Mouse (Mus musculus): ENCODE measurements around the gene Gnptab. TPM values are rescaled to one million over a fixed set of nuclear protein-coding genes. Genes with fewer than 3 reads are reported as not detected.

Gnptab gene
- total RNA-seq (2014; rRNA removed) = 5.2 and 6.8 TPM in 2 replicates
- 2.7 TPM in 2 replicates for polyA plus RNA-seq (2012; rRNA removed)

GRCm38 (mm10) chr10:88379013-88379885, at the start of gene Gnptab, which contains the start of gene Dram1:
Gene Gnptab (plus strand): TSS chr10:88379132.
Gene Dram1 (minus strand): TSS chr10:88379080.
- peak within 1 kb of the TSS; percentile 76 for H3K4me3 ChIP-seq (ENCODE audit: insufficient read depth, low read depth, low read length)

GRCm38 (mm10) chr10:88330695-88331094, 48.2 kb upstream of the Gnptab start:
- 10% methylated on average over 5 of the region's 5 CpGs for WGBS
- DNase-seq (ENCODE audit: extremely low read depth, low read depth, low spot score) = peak; percentile 31
- no peak overlapping the region for H3K9ac ChIP-seq (ENCODE audit: low read depth, low read length)
- TF ChIP-seq POLR2A (IDR thresholded peaks at IDR 0.05; ENCODE audit: extremely low read depth, insufficient read depth, low read length) (no peak), CTCF (IDR thresholded peaks at IDR 0.05; ENCODE audit: low read depth, low read length) (peak; percentile 36)
- 0 out of 2 replicates have a peak, but pooled peaks cover 2% of the 10 kb centered on the region for H3K4me1 ChIP-seq (ENCODE audit: control insufficient read depth, insufficient read depth, low read length)
- H3K4me3 ChIP-seq (ENCODE audit: insufficient read depth, low read depth, low read length) = no peak overlapping the region
- no peaks in the 10 kb centered on the region for H3K27me3 ChIP-seq (ENCODE audit: control insufficient read depth, insufficient read depth, low read length)
- no peak overlapping the region for H3K27ac ChIP-seq (replicated peaks; ENCODE audit: insufficient read depth, low read depth, low read length)
- H3K36me3 ChIP-seq (ENCODE audit: control insufficient read depth, insufficient read depth, low read length) = no peaks in the 10 kb centered on the region
- H3K79me2 ChIP-seq (ENCODE audit: control insufficient read depth, insufficient read depth, low read length) = no peaks in the 10 kb centered on the region

More at GRCm38 (mm10) chr10:88379013-88379885, at the start of gene Gnptab, which contains the start of gene Dram1:
- peak; percentile 87 for TF ChIP-seq CTCF (IDR thresholded peaks at IDR 0.05; ENCODE audit: low read depth, low read length)
- TF ChIP-seq POLR2A (IDR thresholded peaks at IDR 0.05; ENCODE audit: extremely low read depth, insufficient read depth, low read length) = no peak
- WGBS = under 1% methylated on average over 77 of the region's 87 CpGs
- H3K9ac ChIP-seq (ENCODE audit: low read depth, low read length) = peak within 1 kb of the TSS; percentile 77
- no peak within 1 kb of the TSS for H3K27ac ChIP-seq (replicated peaks; ENCODE audit: insufficient read depth, low read depth, low read length)
- no peaks in the 10 kb centered on the region for H3K27me3 ChIP-seq (ENCODE audit: control insufficient read depth, insufficient read depth, low read length)
- peak; percentile 44 for DNase-seq (ENCODE audit: extremely low read depth, low read depth, low spot score)
- no peaks in the 10 kb centered on the region for H3K36me3 ChIP-seq (ENCODE audit: control insufficient read depth, insufficient read depth, low read length)
- peaks cover 7% of the 10 kb centered on the region; the same call in 1 of the 2 replicates for H3K79me2 ChIP-seq (ENCODE audit: control insufficient read depth, insufficient read depth, low read length)
- no peaks in the 10 kb centered on the region for H3K4me1 ChIP-seq (ENCODE audit: control insufficient read depth, insufficient read depth, low read length)

- no peak overlapping the region for H3K27ac ChIP-seq (replicated peaks; ENCODE audit: insufficient read depth, low read depth, low read length)
- no peak overlapping the region for H3K4me3 ChIP-seq (ENCODE audit: insufficient read depth, low read depth, low read length)
- H3K36me3 ChIP-seq (ENCODE audit: control insufficient read depth, insufficient read depth, low read length) = no peaks in the 10 kb centered on the region
- DNase-seq (ENCODE audit: extremely low read depth, low read depth, low spot score) = no peak
- no peak for TF ChIP-seq POLR2A (IDR thresholded peaks at IDR 0.05; ENCODE audit: extremely low read depth, insufficient read depth, low read length)
- no peak for TF ChIP-seq CTCF (IDR thresholded peaks at IDR 0.05; ENCODE audit: low read depth, low read length)
- no peak overlapping the region for H3K9ac ChIP-seq (ENCODE audit: low read depth, low read length)
- H3K4me1 ChIP-seq (ENCODE audit: control insufficient read depth, insufficient read depth, low read length) = no peaks in the 10 kb centered on the region
- H3K27me3 ChIP-seq (ENCODE audit: control insufficient read depth, insufficient read depth, low read length) = no peaks in the 10 kb centered on the region
- no peaks in the 10 kb centered on the region for H3K79me2 ChIP-seq (ENCODE audit: control insufficient read depth, insufficient read depth, low read length)
- 88% methylated on average over 9 of the region's 9 CpGs for WGBS
Observed at GRCm38 (mm10) chr10:88340660-88341059, 38.3 kb upstream of the Gnptab start.

GRCm38 (mm10) chr10:88341368-88341767, 37.6 kb upstream of the Gnptab start:
- 62% methylated on average over 6 of the region's 6 CpGs for WGBS
- no peak for TF ChIP-seq POLR2A (IDR thresholded peaks at IDR 0.05; ENCODE audit: extremely low read depth, insufficient read depth, low read length)
- TF ChIP-seq CTCF (IDR thresholded peaks at IDR 0.05; ENCODE audit: low read depth, low read length) = no peak
- no peak for DNase-seq (ENCODE audit: extremely low read depth, low read depth, low spot score)
- Histone ChIP-seq H3K4me3 (ENCODE audit: insufficient read depth, low read depth, low read length) (no peak overlapping the region), H3K9ac (ENCODE audit: low read depth, low read length) (no peak overlapping the region), H3K36me3 (ENCODE audit: control insufficient read depth, insufficient read depth, low read length) (no peaks in the 10 kb centered on the region), H3K27me3 (ENCODE audit: control insufficient read depth, insufficient read depth, low read length) (no peaks in the 10 kb centered on the region), H3K4me1 (ENCODE audit: control insufficient read depth, insufficient read depth, low read length) (no peaks in the 10 kb centered on the region), H3K79me2 (ENCODE audit: control insufficient read depth, insufficient read depth, low read length) (no peaks in the 10 kb centered on the region), H3K27ac (replicated peaks; ENCODE audit: insufficient read depth, low read depth, low read length) (no peak overlapping the region)

- DNase-seq (ENCODE audit: extremely low read depth, low read depth, low spot score) = no peak
- no peak for TF ChIP-seq POLR2A (IDR thresholded peaks at IDR 0.05; ENCODE audit: extremely low read depth, insufficient read depth, low read length)
- TF ChIP-seq CTCF (IDR thresholded peaks at IDR 0.05; ENCODE audit: low read depth, low read length) = no peak
- Histone ChIP-seq H3K4me1 (ENCODE audit: control insufficient read depth, insufficient read depth, low read length) (no peaks in the 10 kb centered on the region), H3K27me3 (ENCODE audit: control insufficient read depth, insufficient read depth, low read length) (no peaks in the 10 kb centered on the region), H3K4me3 (ENCODE audit: insufficient read depth, low read depth, low read length) (no peak overlapping the region), H3K36me3 (ENCODE audit: control insufficient read depth, insufficient read depth, low read length) (no peaks in the 10 kb centered on the region), H3K9ac (ENCODE audit: low read depth, low read length) (no peak overlapping the region), H3K27ac (replicated peaks; ENCODE audit: insufficient read depth, low read depth, low read length) (no peak overlapping the region), H3K79me2 (ENCODE audit: control insufficient read depth, insufficient read depth, low read length) (no peaks in the 10 kb centered on the region)
- WGBS = 67% methylated on average over 11 of the region's 11 CpGs
Observed at GRCm38 (mm10) chr10:88345899-88346401, 33.0 kb upstream of the Gnptab start.
